Mouse (Mus musculus) embryonic facial prominence, embryonic 15.5 days (tissue): ENCODE data around the gene Krt79. TPM values are rescaled to one million over a fixed set of nuclear protein-coding genes. Genes with fewer than 3 reads are reported as not detected.

ENCODE experiments used
- ATAC-seq: fragments of 200-750 bp; cut with Nextera tagmentation; 2 replicates; pipeline ENCODE4 v1.8.0; 2017; ENCODE audit warnings: low read depth, moderate TSS enrichment; ENCODE audit not compliant: insufficient number of reproducible peaks, low FRiP score, low TSS enrichment
- H3K27ac ChIP-seq: fragments of 300-500 bp; sonication (generic); replicated peaks from 2 replicates; pipeline ENCODE4 v1.5.1; 2015; ENCODE audit warnings: mild to moderate bottlenecking, inconsistent platforms
- H3K27me3 ChIP-seq: fragments of 300-500 bp; sonication (generic); 2 replicates; pipeline ENCODE4 v1.6.1; 2015; ENCODE audit warnings: inconsistent platforms
- H3K36me3 ChIP-seq: fragments of 300-500 bp; sonication (generic); 2 replicates; pipeline ENCODE4 v1.6.1; 2015; ENCODE audit warnings: mild to moderate bottlenecking, inconsistent platforms
- H3K4me1 ChIP-seq: fragments of 300-500 bp; sonication (generic); 2 replicates; pipeline ENCODE4 v1.6.1; 2015; ENCODE audit warnings: inconsistent platforms
- H3K4me2 ChIP-seq: fragments of 300-500 bp; sonication (generic); replicated peaks from 2 replicates; pipeline ENCODE4 v1.6.1; 2015; ENCODE audit warnings: mild to moderate bottlenecking, inconsistent platforms
- H3K4me3 ChIP-seq: fragments of 300-500 bp; sonication (generic); replicated peaks from 2 replicates; pipeline ENCODE4 v1.5.1; 2015; ENCODE audit warnings: mild to moderate bottlenecking, inconsistent platforms
- H3K9ac ChIP-seq: fragments of 300-500 bp; sonication (generic); 2 replicates; pipeline ENCODE4 v1.6.1; 2015; ENCODE audit warnings: inconsistent platforms
- H3K9me3 ChIP-seq: fragments of 300-500 bp; sonication (generic); replicated peaks from 2 replicates; pipeline ENCODE4 v1.6.1; 2016; ENCODE audit warnings: inconsistent platforms
- WGBS: fragments of 180-500 bp; shearing (Covaris S2); methylation state at CpG from one replicate; pipeline ENCODE4 v1.1.7; 2015; 5-methylcytosine and 5-hydroxymethylcytosine counted together
- polyA plus RNA-seq: library from polyadenylated mRNA; unstranded; fragments of >200 nt; fragmentation: Nextera tagmentation; extraction: Ambion mirVana; gene quantifications from 2 replicates; pipeline ENCODE4 v1.2.1, GENCODE M21; 2015

Krt79 gene
- polyA plus RNA-seq, 1 experiment from 2014 or later: 70.6 TPM

- Histone ChIP-seq H3K9ac (no peak overlapping the region), H3K27ac (peak overlapping the region; percentile 94), H3K36me3 (no peaks in the 10 kb centered on the region), H3K9me3 (no peaks in the 10 kb centered on the region), H3K27me3 (no peaks in the 10 kb centered on the region), H3K4me1 (peaks cover 50% of the 10 kb centered on the region), H3K4me2 (peak overlapping the region; percentile 22; the same call in 1 of the 2 replicates), H3K4me3 (no peak overlapping the region)
- 46% methylated on average over 16 of the region's 16 CpGs for WGBS
- no peak for ATAC-seq
Measured at GRCm38 (mm10) chr15:101974083-101974845, 34.1 kb upstream of the Krt79 start.

GRCm38 (mm10) chr15:101973414-101974077, 33.4 kb upstream of the Krt79 start:
- peak overlapping the region; percentile 22; the same call in 1 of the 2 replicates for H3K4me2 ChIP-seq
- H3K4me1 ChIP-seq: peaks cover 50% of the 10 kb centered on the region
- no peaks in the 10 kb centered on the region for H3K9me3 ChIP-seq
- ATAC-seq: no peak
- H3K9ac ChIP-seq: no peak overlapping the region
- H3K4me3 ChIP-seq: no peak overlapping the region
- no peaks in the 10 kb centered on the region for H3K27me3 ChIP-seq
- 12% methylated on average over 15 of the region's 15 CpGs for WGBS
- no peaks in the 10 kb centered on the region for H3K36me3 ChIP-seq
- H3K27ac ChIP-seq: peak overlapping the region; percentile 94

GRCm38 (mm10) chr15:101970536-101970935, 30.4 kb upstream of the Krt79 start:
- Histone ChIP-seq H3K4me1 (peaks cover 22% of the 10 kb centered on the region), H3K9ac (no peak overlapping the region), H3K36me3 (no peaks in the 10 kb centered on the region), H3K4me2 (no peak overlapping the region), H3K9me3 (no peaks in the 10 kb centered on the region), H3K27me3 (no peaks in the 10 kb centered on the region), H3K4me3 (no peak overlapping the region), H3K27ac (no peak overlapping the region)
- no peak for ATAC-seq
- 11% methylated on average over 3 of the region's 6 CpGs for WGBS

GRCm38 (mm10) chr15:101966808-101967207, 26.7 kb upstream of the Krt79 start:
- Histone ChIP-seq H3K4me2 (no peak overlapping the region), H3K27ac (peak overlapping the region; percentile 75), H3K27me3 (no peaks in the 10 kb centered on the region), H3K9ac (no peak overlapping the region), H3K36me3 (no peaks in the 10 kb centered on the region), H3K9me3 (no peaks in the 10 kb centered on the region), H3K4me1 (no peaks in the 10 kb centered on the region), H3K4me3 (no peak overlapping the region)
- no peak for ATAC-seq
- 64% methylated on average over 8 of the region's 8 CpGs for WGBS

- no peak for ATAC-seq
- no peak overlapping the region for H3K4me2 ChIP-seq
- H3K27ac ChIP-seq: no peak overlapping the region
- H3K36me3 ChIP-seq: no peaks in the 10 kb centered on the region
- WGBS: 80% methylated on average over 3 of the region's 3 CpGs
- no peaks in the 10 kb centered on the region for H3K4me1 ChIP-seq
- no peaks in the 10 kb centered on the region for H3K9me3 ChIP-seq
- H3K27me3 ChIP-seq: no peaks in the 10 kb centered on the region
- no peak overlapping the region for H3K9ac ChIP-seq
- H3K4me3 ChIP-seq: no peak overlapping the region
Measured at GRCm38 (mm10) chr15:101958891-101959290, 18.8 kb upstream of the Krt79 start.

GRCm38 (mm10) chr15:101954187-101954586, 14.1 kb upstream of the Krt79 start, which contains the start of gene Krt78:
Gene Krt78 (minus strand): TSS chr15:101954287.
- no peak within 1 kb of the TSS for H3K4me3 ChIP-seq
- H3K9me3 ChIP-seq: no peaks in the 10 kb centered on the region
- no peak within 1 kb of the TSS for H3K4me2 ChIP-seq
- H3K4me1 ChIP-seq: no peaks in the 10 kb centered on the region
- H3K36me3 ChIP-seq: no peaks in the 10 kb centered on the region
- no peak within 1 kb of the TSS for H3K27ac ChIP-seq
- H3K27me3 ChIP-seq: no peaks in the 10 kb centered on the region
- no peak within 1 kb of the TSS for H3K9ac ChIP-seq
- 69% methylated on average over 9 of the region's 9 CpGs for WGBS
- no peak for ATAC-seq

GRCm38 (mm10) chr15:101952733-101953474, 12.8 kb upstream of the Krt79 start:
- 78% methylated on average over 7 of the region's 7 CpGs for WGBS
- no peaks in the 10 kb centered on the region for H3K4me1 ChIP-seq
- H3K9ac ChIP-seq: no peak overlapping the region
- H3K4me3 ChIP-seq: no peak overlapping the region
- H3K9me3 ChIP-seq: no peaks in the 10 kb centered on the region
- H3K36me3 ChIP-seq: no peaks in the 10 kb centered on the region
- no peak for ATAC-seq
- H3K27ac ChIP-seq: no peak overlapping the region
- H3K4me2 ChIP-seq: no peak overlapping the region
- no peaks in the 10 kb centered on the region for H3K27me3 ChIP-seq

- H3K9me3 ChIP-seq: no peaks in the 10 kb centered on the region
- H3K27ac ChIP-seq: no peak overlapping the region
- ATAC-seq: no peak
- no peak overlapping the region for H3K4me2 ChIP-seq
- no peaks in the 10 kb centered on the region for H3K36me3 ChIP-seq
- no peak overlapping the region for H3K9ac ChIP-seq
- H3K27me3 ChIP-seq: no peaks in the 10 kb centered on the region
- no peak overlapping the region for H3K4me3 ChIP-seq
- peaks cover 10% of the 10 kb centered on the region; the same call in 1 of the 2 replicates for H3K4me1 ChIP-seq
- 100% methylated on average over 1 of the region's 1 CpGs for WGBS
Measured at GRCm38 (mm10) chr15:101945430-101945829, 5.3 kb upstream of the Krt79 start.

GRCm38 (mm10) chr15:101941948-101942347, 1.8 kb upstream of the Krt79 start:
- no peaks in the 10 kb centered on the region for H3K36me3 ChIP-seq
- H3K27ac ChIP-seq: no peak overlapping the region
- no peak overlapping the region for H3K4me2 ChIP-seq
- no peak overlapping the region for H3K4me3 ChIP-seq
- H3K9me3 ChIP-seq: no peaks in the 10 kb centered on the region
- no peak for ATAC-seq
- H3K4me1 ChIP-seq: peaks cover 10% of the 10 kb centered on the region; the same call in 1 of the 2 replicates
- 49% methylated on average over 8 of the region's 8 CpGs for WGBS
- no peaks in the 10 kb centered on the region for H3K27me3 ChIP-seq
- H3K9ac ChIP-seq: no peak overlapping the region

GRCm38 (mm10) chr15:101938600-101939308, 1.4 kb downstream of the Krt79 start:
- no peak overlapping the region for H3K4me2 ChIP-seq
- ATAC-seq: no peak
- H3K4me1 ChIP-seq: peaks cover 5% of the 10 kb centered on the region; the same call in 1 of the 2 replicates
- H3K9me3 ChIP-seq: no peaks in the 10 kb centered on the region
- WGBS: 72% methylated on average over 9 of the region's 9 CpGs
- H3K4me3 ChIP-seq: no peak overlapping the region
- H3K27ac ChIP-seq: no peak overlapping the region
- no peaks in the 10 kb centered on the region for H3K27me3 ChIP-seq
- H3K36me3 ChIP-seq: no peaks in the 10 kb centered on the region
- no peak overlapping the region for H3K9ac ChIP-seq

GRCm38 (mm10) chr15:101933024-101933423, 7.1 kb downstream of the Krt79 start:
- H3K4me3 ChIP-seq: no peak overlapping the region
- H3K4me2 ChIP-seq: no peak overlapping the region
- H3K9ac ChIP-seq: no peak overlapping the region
- H3K36me3 ChIP-seq: no peaks in the 10 kb centered on the region
- no peaks in the 10 kb centered on the region for H3K9me3 ChIP-seq
- no peak for ATAC-seq
- no peak overlapping the region for H3K27ac ChIP-seq
- H3K27me3 ChIP-seq: peaks cover 17% of the 10 kb centered on the region
- 42% methylated on average over 6 of the region's 6 CpGs for WGBS
- peaks cover 21% of the 10 kb centered on the region for H3K4me1 ChIP-seq
